ENCODE assay signal across 8 mouse cellular contexts in genomic region chr13:37880581-37881130, GRCm38 (mm10).
A peak's percentile ranks its signal among the peaks of the same experiment; 100 is the strongest.
DNase-seq lines count a peak whose midpoint lies in the region; ATAC-seq and TF ChIP-seq lines count a peak whose summit lies in the region.

No protein-coding gene starts in this region.

- 36% methylated on average over 9 of the region's 9 CpGs for WGBS in embryonic facial prominence, embryonic 15.5 days
- WGBS in limb, embryonic 14.5 days = 49% methylated on average over 9 of the region's 9 CpGs
- 23% methylated on average over 9 of the region's 9 CpGs for WGBS in stomach, embryonic 15.5 days

- no peak for TF ChIP-seq POLR2A in limb, embryonic 14.5 days (IDR thresholded peaks at IDR 0.05; ENCODE audit: borderline replicate concordance, extremely low read depth, insufficient read depth, insufficient read length)

- H3K4me2 ChIP-seq in embryonic facial prominence, embryonic 15.5 days (replicated peaks) = no peak overlapping the region
- H3K4me2 ChIP-seq in limb, embryonic 14.5 days (replicated peaks; ENCODE audit: low read depth, low read length, severe bottlenecking) = no peak overlapping the region
- H3K4me2 ChIP-seq in stomach, embryonic 15.5 days = peak overlapping the region; percentile 27; the same call in 1 of the 2 replicates

- no peaks in the 10 kb centered on the region for H3K9me3 ChIP-seq in embryonic facial prominence, embryonic 15.5 days (replicated peaks)
- H3K9me3 ChIP-seq in limb, embryonic 14.5 days (ENCODE audit: control insufficient read depth, low read length) = no peaks in the 10 kb centered on the region
- H3K9me3 ChIP-seq in stomach, embryonic 15.5 days = no peaks in the 10 kb centered on the region

- peak overlapping the region; percentile 65; the same call in 1 of the 2 replicates for H3K27ac ChIP-seq in embryonic facial prominence, embryonic 15.5 days (replicated peaks)
- 0 out of 2 replicates have a peak overlapping the region, but pooled peaks have one; percentile 34 for H3K27ac ChIP-seq in limb, embryonic 14.5 days (replicated peaks; ENCODE audit: low read depth, low read length)
- H3K27ac ChIP-seq in stomach, embryonic 15.5 days = peak overlapping the region; percentile 81

- H3K4me3 ChIP-seq in embryonic facial prominence, embryonic 15.5 days (replicated peaks) = no peak overlapping the region
- no peak overlapping the region for H3K4me3 ChIP-seq in limb, embryonic 14.5 days (replicated peaks; ENCODE audit: low read length)
- no peak overlapping the region for H3K4me3 ChIP-seq in stomach, embryonic 15.5 days (replicated peaks)

- H3K9ac ChIP-seq in embryonic facial prominence, embryonic 15.5 days = no peak overlapping the region
- no peak overlapping the region for H3K9ac ChIP-seq in limb, embryonic 14.5 days (ENCODE audit: low read depth, low read length, severe bottlenecking)
- no peak overlapping the region for H3K9ac ChIP-seq in stomach, embryonic 15.5 days

- H3K27me3 ChIP-seq in embryonic facial prominence, embryonic 15.5 days = no peaks in the 10 kb centered on the region
- no peaks in the 10 kb centered on the region for H3K27me3 ChIP-seq in limb, embryonic 14.5 days (ENCODE audit: control insufficient read depth, insufficient read depth, low read length)
- H3K27me3 ChIP-seq in stomach, embryonic 15.5 days (replicated peaks) = no peaks in the 10 kb centered on the region

- peak; percentile 35 for DNase-seq in kidney, adult 9 months
- DNase-seq in kidney, adult 8-10 months = no peak
- no peak for DNase-seq in limb, embryonic 14.5 days (ENCODE audit: low spot score)
- DNase-seq in retina, postnatal 1 day = no peak
- DNase-seq in retina, embryonic 14.5 days (ENCODE audit: low spot score) = no peak
- DNase-seq in layer of hippocampus, postnatal 36 days = no peak

- H3K4me1 ChIP-seq in embryonic facial prominence, embryonic 15.5 days = peaks cover 46% of the 10 kb centered on the region
- H3K4me1 ChIP-seq in limb, embryonic 14.5 days (ENCODE audit: control insufficient read depth, insufficient read depth, low read length) = peaks cover 35% of the 10 kb centered on the region
- peaks cover 54% of the 10 kb centered on the region for H3K4me1 ChIP-seq in stomach, embryonic 15.5 days

- H3K36me3 ChIP-seq in embryonic facial prominence, embryonic 15.5 days = no peaks in the 10 kb centered on the region
- H3K36me3 ChIP-seq in limb, embryonic 14.5 days (ENCODE audit: control insufficient read depth, insufficient read depth, low read length) = no peaks in the 10 kb centered on the region
- H3K36me3 ChIP-seq in stomach, embryonic 15.5 days = no peaks in the 10 kb centered on the region

- ATAC-seq in embryonic facial prominence, embryonic 15.5 days (ENCODE audit: insufficient number of reproducible peaks, low FRiP score, low TSS enrichment, low read depth) = no peak
- peak; percentile 23; the same call in 1 of the 2 replicates for ATAC-seq in limb, embryonic 14.5 days (ENCODE audit: low FRiP score, low read depth)
- ATAC-seq in stomach, embryonic 15.5 days (ENCODE audit: insufficient read depth, low FRiP score, low read depth) = no peak
